Mouse (Mus musculus) embryonic fibroblast, embryonic 13.5 days (primary cell): ENCODE results near the gene Rab42.

ENCODE experiments used
- CTCF ChIP-seq: IDR thresholded peaks from 2 replicates; pipeline ENCODE4 v1.5.1; 2011; ENCODE audit warnings: mild to moderate bottlenecking, control low read depth, low read length, moderate library complexity, borderline replicate concordance; ENCODE audit not compliant: insufficient read depth
- POLR2A ChIP-seq: IDR thresholded peaks from 2 replicates; pipeline ENCODE4 v1.6.1; 2011; ENCODE audit warnings: low read depth, mild to moderate bottlenecking, control low read depth, low read length, moderate library complexity

GRCm38 (mm10) chr4:132309849-132310472 lies 6.8 kb upstream of the Rab42 start:
- TF ChIP-seq POLR2A, result peak; percentile 30
- no peak for TF ChIP-seq CTCF
